Mouse (Mus musculus) lung, adult 2 months (tissue): ENCODE data around the gene Cdh26.

Experiments used
- CTCF ChIP-seq: fragments of 200-500 bp; IDR thresholded peaks from 2 replicates; pipeline ENCODE4 v1.5.1; 2011; ENCODE audit warnings: mild to moderate bottlenecking, low read length, control low read depth; ENCODE audit not compliant: insufficient read depth
- POLR2A ChIP-seq: fragments of 200-500 bp; IDR thresholded peaks from 2 replicates; pipeline ENCODE4 v1.6.1; 2011; ENCODE audit warnings: low read depth, mild to moderate bottlenecking, control low read depth, low read length, borderline replicate concordance; ENCODE audit errors: extremely low read depth

- no peak for TF ChIP-seq POLR2A
- TF ChIP-seq CTCF, result no peak
Observed at GRCm38 (mm10) chr2:178407053-178407815, 23.1 kb upstream of the Cdh26 start, which contains the start of gene Sycp2.
